Mouse (Mus musculus): ENCODE results near the gene Lingo1.

- TF ChIP-seq MEF2A (IDR thresholded peaks at IDR 0.05; ENCODE audit: borderline replicate concordance, low read depth, low read length): no peak
- no peak for TF ChIP-seq BHLHE40 (IDR thresholded peaks at IDR 0.05; ENCODE audit: low read depth, low read length)
- no peak for TF ChIP-seq POLR2A (IDR thresholded peaks at IDR 0.05; ENCODE audit: low read depth, low read length)
- no peak for TF ChIP-seq GABPA (IDR thresholded peaks at IDR 0.05; ENCODE audit: insufficient replicate concordance, low read depth, low read length)
- no peak for TF ChIP-seq CTCF (conservative IDR thresholded peaks at IDR 0.05 in 1 of 2, IDR thresholded peaks at IDR 0.05 in 1 of 2; ENCODE audit: low read depth in 2 of 2, low read length in 2 of 2)
- TF ChIP-seq TBP (conservative IDR thresholded peaks at IDR 0.05; ENCODE audit: low read depth, low read length): no peak
Measured at GRCm38 (mm10) chr9:56661217-56661840, 134.9 kb downstream of the Lingo1 start.
